Mouse (Mus musculus) C3H10T1/2 (cell line): ENCODE measurements around the gene Smarcal1. TPM values are rescaled to one million over a fixed set of nuclear protein-coding genes. Genes with fewer than 3 reads are reported as not detected.

Source experiments
- polyA plus RNA-seq, 2 experiments: library from polyadenylated mRNA; unstranded; fragments of >200 nt; fragmentation: generic; extraction: Trizol; gene quantifications; one replicate each; pipeline ENCODE4 v1.2.1; 2012; ENCODE audit warnings: missing spikeins in 2 of 2

Gene Smarcal1
- polyA plus RNA-seq = 10 to 100 TPM in 1 of 2 experiments, 1 to 10 TPM in 1; 5.5 to 18.3 TPM

DNA sequence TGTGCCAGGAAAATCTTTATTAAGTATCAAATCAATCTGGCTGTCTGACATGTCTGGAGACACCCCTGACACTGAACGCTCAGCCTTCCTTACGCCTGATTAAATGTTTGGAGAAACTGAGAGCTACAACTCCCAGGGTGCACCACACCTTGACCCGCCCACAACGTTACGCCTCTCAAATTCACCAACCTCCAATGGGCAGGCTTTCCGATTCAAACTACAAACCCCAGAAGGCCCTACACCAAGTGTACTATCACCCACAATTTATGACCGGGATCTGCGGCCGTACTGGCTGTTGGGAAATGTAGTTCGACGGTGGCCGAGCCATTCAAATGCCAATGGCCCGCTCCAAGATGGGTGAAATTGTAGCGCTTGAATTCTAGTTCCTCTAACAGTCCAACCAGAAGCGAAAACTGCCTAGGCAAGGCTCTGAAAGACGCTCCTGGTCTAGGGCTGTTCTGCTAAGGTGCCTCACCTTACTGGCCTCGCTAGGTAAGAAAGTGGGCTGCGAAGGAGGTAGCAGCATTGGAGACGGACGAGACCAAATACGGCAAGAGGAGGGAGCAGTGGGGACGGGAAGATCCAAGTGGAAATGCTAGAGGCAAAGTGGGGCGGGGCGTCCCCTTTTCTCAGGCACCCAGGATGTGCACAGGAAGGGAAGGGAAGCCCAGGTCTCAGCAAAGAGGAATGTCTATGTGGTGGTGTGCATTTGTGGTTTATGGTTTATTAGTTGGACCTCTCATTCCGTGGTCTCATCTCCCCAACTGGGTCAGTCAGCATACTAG lies at the start of gene Smarcal1:
Smarcal1 (plus strand) TSS at position 305 of the 785 bp plus-strand sequence.

DNA sequence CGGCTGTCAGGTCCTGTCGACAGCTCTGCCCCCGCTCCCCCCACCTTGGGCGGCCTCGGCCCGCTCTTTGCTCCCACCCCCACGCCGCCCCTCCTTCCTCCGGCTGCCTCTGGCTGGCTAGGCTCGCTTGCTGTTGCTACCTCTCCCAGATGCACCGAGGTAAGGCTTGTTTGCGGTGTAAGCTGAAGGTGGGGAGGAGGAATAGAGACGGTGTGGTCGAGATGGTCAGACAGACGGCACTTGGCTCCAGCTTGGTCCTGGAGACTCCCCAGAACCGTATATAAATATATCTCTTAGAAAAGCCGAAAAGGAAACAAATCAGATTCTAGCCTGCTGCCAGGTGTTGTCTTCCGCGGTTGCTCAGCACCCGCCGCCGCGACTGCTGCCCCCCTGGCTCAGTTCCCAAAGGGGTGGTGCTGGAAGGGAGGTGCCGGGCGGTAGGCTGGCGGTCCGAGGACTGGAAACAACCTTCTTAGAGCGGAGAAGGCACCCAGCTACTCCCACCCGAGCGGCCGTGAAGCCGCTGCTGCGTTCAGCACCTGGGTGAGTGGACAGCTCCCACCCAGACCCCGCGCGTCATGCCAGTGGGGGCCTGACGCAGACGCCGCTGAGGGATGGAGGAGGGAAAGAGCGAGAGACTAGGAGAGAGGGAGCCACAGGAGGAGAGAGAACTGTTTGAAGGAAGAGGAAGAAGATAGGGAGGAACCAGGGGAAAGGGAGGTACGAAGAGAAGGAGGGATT lies 46.3 kb upstream of the Smarcal1 start, which contains the start of gene March4:
March4 (minus strand) TSS at position 320 of the 741 bp plus-strand sequence.

Other genes starting within 250 kb of the Smarcal1 start
- under 1 TPM in 1 of 2 experiments, not detected in 1; 0.01 TPM for gene March4, start 46.3 kb upstream of the Smarcal1 start, polyA plus RNA-seq
- not detected for gene Ankar, start 117.3 kb downstream of the Smarcal1 start, polyA plus RNA-seq
- 1,000 to 10,000 TPM; 3,677 to 5,081 TPM for gene Rpl37a, start 128.0 kb downstream of the Smarcal1 start, polyA plus RNA-seq
- not detected for gene Igfbp2, start 241.3 kb downstream of the Smarcal1 start, polyA plus RNA-seq